Mouse (Mus musculus): ENCODE data around the gene Lbr.

The Lbr gene

DNA sequence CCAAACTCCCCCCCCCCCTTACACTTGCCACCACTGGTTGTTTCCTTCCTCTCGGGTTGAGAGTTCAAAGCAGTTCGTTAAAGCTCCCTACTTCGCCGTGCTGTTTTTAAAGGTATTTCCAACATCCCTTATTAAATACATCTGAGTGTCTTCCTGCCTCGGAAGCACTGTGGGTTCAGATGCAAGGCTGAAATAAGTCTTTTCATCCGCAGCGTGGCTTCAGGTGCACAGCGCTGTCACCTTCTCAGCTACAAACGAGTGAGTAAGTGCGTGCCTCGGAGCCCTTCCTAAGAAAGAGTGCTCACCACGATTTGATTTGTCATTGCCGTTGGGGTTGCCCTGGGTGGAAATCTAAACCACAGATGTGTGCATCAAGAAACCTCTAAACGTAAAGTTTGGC lies at the start of gene Lbr:
Lbr (minus strand) TSS at position 266 of the 400 bp plus-strand sequence.
- peak in 1 of 2 experiments; percentile 19 for DNase-seq

DNA sequence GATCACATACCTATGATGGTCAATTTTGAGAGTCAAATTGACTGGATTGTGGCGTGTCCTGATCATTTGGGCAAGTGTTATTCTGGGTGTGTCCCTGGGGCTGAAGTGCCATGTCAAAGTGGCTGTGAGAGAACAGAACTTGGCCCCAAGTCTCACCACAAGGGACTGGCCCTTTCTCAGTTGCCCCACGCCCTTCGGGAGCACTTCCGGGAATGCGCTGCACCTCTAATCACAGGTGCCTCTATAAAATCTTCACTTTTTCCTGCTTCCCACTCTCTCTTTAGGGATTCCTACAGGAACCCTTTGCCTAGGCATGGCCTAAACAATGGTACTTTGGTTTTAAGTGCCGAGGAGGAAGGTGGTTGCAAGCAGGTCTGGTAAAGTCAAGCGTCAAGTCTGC lies 46.8 kb upstream of the Lbr start:
- no peak for DNase-seq

GRCm38 (mm10) chr1:181888801-181889200 lies 46.0 kb upstream of the Lbr start:
- DNase-seq, result peak; percentile 81 to 89

DNA sequence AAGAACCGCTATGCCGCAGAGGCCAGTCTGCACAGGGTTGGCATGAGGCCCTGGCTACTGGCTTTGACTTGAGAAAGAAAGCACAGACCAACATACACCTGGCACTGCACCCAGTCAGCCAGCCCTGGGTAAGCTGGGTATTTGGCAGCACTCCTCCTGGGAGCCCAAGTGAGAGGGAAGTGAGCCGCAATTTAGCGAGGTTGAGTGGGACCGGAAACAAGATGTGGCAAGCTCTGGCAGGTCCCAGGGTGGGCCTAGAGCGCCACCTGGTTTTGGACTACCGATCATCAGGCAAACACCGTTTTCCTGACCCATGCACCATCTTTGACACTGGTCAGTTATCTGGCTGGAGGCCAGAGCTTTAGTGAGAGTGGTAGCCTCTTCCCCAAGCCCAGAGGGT lies 38.7 kb upstream of the Lbr start:
- peak; percentile 79 to 80 for DNase-seq

GRCm38 (mm10) chr1:181880752-181881325 lies 38.0 kb upstream of the Lbr start:
- peak in 1 of 2 experiments; percentile 25 for DNase-seq

- DNase-seq, result no peak
Observed at GRCm38 (mm10) chr1:181878436-181878835, 35.6 kb upstream of the Lbr start.

DNA sequence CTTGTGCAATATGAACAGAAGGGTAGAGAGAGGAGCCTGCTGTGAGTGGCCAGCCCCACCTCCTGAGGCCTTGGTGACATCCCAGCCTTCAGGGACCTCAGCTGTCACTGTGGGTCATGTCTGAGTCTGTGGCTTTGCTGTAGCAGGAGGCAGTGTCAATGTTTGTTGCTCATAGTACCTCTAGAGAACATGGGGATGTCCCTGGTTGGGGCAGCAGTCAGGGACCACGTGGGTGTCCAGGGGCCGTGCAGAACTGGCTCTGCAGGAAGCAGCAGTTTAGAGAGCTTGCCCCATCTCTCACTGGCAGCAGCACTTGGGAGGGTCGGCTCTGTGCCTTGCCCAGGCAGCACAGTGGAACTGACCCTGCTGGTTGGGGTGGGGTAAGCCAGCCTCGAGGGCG lies 34.2 kb upstream of the Lbr start:
- DNase-seq, result no peak

DNA sequence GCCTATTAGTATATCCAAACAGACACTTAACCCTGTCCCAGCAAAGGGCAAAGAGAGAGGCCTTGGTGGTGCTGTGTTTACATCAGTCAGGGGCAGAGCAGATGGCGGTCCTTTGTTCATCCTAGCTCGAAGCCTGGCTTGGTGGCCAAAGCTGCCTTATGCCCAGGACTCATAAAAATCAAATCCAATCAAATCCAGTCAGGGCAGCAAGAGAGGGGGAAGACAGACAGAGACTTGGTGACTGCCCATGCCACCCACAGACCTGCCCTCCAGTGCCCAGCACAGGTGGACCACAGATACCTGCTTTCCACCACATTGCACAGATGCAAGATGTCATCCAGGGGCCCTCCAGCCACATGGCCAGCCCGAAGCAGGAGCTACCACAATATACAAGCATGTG lies 33.8 kb upstream of the Lbr start:
- no peak for DNase-seq

DNA sequence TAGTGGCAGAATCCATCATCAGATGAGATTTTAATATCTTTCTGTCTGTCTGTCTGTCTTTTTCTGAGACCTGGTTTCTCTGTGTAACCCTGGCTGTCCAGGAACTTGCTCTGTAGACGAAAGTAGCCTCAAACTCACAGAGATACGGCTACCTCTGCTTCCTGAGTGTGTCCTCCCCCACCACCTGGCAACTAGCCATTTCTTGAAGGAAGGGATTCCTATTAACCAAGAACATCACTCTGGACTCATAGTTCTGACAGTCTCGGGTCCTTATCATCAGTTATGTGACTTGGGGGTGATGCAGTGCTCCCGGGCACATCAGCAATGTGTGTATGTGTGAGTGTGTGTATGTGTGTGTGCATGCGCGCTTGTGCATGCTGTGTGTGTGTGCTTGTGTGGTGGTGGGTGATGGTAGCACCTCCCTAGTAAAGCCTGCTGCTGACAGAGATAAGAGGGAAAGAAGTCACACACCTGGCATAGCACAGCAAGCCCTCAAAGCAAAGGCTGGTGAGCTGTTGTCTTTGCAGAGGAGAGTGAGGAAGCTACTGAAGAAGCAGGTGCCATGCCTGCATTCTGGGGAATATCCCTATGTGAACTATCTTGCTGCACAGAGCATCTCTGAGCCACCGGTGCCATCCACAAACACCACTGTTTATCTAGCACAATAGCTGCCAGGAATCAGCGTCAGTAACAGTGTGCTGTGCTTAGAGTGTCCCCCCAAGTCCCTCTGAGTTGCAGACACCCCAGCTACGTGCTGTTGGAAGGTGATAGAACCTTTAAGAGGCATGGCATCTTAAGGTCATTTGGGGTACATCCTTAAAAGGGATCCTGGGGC lies 30.5 kb upstream of the Lbr start:
- DNase-seq, result no peak

GRCm38 (mm10) chr1:181872639-181873038 lies 29.8 kb upstream of the Lbr start:
- DNase-seq, result no peak

GRCm38 (mm10) chr1:181866429-181867280 lies 23.8 kb upstream of the Lbr start:
- DNase-seq, result no peak

GRCm38 (mm10) chr1:181865863-181866216 lies 23.0 kb upstream of the Lbr start:
- DNase-seq, result no peak

- DNase-seq, result no peak
Observed at GRCm38 (mm10) chr1:181864971-181865862, 22.4 kb upstream of the Lbr start.

GRCm38 (mm10) chr1:181863431-181863830 lies 20.6 kb upstream of the Lbr start:
- DNase-seq, result no peak

DNA sequence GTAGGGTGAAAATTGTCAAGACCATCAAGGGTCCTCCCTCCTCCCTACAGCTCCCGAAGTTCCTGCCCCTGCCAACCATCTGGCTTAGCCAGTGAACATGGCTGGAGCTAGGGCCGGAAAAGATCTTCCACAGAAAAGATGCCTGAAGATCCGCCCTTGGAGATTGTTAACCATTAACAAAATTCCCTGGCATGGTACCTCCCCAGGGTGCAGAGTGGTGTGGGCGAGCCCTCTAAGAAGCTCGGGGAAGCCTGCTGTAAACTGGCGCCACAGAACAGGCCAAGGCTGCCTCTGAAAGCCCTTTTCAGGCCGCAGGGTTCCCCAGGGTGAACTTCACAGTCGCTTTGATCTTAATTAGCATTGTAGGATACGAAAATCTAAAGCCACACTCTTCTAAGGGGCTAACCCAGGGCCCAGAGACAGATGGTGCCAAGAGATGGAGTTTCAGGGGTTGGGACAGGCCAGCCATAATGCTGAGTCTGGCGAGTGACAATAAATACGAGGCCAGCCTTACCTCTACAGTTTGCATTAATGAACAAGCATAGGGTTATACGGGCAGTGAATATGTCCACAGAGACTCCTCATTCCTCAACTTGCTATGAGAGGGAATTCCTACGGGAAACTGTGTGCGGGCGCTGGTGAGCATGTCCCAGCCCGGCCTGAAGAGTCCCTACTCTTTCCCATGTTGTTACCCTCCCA lies 20.0 kb upstream of the Lbr start:
- peak; percentile 30 to 66 for DNase-seq

DNA sequence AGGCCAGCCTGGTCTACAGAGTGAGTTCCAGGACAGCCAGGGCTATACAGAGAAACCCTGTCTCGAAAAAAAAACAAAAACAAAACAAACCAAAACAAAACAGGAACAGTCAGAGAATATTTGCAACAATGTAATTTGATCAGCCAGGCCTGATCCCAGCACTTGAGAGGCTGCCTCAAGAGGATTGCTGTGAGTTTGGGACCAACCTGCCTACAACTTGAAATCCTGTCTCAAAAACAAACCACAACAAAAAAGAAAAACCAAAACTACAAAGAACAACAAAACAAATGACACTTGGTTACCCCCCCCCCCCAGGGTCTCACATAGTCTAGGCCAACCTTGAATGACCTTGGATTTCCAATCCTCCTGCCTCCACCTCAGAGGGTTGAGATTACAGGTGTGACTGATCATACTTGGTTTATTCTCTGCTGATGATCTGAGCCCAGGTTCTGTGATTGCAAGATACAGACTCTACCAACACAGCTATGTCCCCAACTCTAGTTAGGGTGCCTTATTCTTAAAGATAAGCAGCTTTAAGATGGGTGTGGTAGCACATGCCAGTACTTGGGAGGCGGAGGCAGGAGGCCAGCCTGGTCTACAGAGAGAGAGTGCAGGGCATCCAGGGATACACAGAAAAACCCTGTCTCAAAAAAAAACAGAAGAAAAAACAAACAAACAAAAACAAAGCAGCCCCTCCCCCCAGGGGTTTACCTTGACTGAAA lies 18.5 kb upstream of the Lbr start:
- no peak for DNase-seq

DNA sequence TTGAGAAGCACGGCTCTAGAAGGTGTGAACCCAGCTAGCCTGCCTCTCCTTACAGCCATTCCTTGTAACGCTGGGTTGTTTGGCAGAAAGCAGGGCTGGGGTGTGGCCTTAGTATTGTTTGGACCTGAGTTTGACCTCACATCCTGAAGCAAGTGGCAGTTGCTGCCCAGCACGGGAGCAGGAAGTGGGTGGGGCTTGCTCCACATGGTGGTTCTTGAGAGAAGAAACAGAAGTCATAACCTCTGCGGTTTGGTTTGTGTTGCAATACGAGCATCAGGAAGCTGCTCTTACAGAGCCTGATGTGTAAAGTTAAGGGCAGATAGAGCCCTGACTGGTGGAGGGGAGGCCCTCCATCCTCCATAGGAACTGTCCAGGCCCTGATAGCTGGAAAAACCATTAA lies 17.8 kb upstream of the Lbr start:
- DNase-seq, result peak; percentile 89 to 93

GRCm38 (mm10) chr1:181856329-181856728 lies 13.5 kb upstream of the Lbr start:
- no peak for DNase-seq

DNA sequence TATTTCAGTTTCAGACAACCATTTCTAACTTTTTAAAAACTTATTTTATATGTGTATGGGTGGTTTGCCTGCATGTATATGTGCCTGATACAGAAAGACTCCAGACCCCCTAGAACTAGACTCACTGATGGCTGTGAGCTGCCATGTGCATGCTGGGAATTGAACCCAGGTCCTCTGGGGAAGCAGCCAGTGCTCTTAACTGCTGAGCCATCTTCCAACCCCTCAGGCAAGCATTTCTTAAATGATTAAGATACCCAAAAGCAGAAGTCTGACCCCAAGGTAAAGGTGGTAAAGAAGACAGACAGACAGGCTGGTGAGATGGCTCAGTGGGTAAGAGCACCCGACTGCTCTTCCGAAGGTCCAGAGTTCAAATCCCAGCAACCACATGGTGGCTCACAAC lies 12.0 kb upstream of the Lbr start:
- no peak for DNase-seq

GRCm38 (mm10) chr1:181853081-181853736 lies 10.4 kb upstream of the Lbr start:
- DNase-seq, result peak; percentile 38 to 72

- DNase-seq, result peak; percentile 27 to 62
Observed at GRCm38 (mm10) chr1:181852466-181852865, 9.6 kb upstream of the Lbr start.
